Mouse (Mus musculus): ENCODE measurements around the gene Rcl1. TPM values are rescaled to one million over a fixed set of nuclear protein-coding genes. Genes with fewer than 3 reads are reported as not detected.

The Rcl1 gene
- polyA plus RNA-seq, 1 experiment from 2014 or later = 26.0 TPM

DNA sequence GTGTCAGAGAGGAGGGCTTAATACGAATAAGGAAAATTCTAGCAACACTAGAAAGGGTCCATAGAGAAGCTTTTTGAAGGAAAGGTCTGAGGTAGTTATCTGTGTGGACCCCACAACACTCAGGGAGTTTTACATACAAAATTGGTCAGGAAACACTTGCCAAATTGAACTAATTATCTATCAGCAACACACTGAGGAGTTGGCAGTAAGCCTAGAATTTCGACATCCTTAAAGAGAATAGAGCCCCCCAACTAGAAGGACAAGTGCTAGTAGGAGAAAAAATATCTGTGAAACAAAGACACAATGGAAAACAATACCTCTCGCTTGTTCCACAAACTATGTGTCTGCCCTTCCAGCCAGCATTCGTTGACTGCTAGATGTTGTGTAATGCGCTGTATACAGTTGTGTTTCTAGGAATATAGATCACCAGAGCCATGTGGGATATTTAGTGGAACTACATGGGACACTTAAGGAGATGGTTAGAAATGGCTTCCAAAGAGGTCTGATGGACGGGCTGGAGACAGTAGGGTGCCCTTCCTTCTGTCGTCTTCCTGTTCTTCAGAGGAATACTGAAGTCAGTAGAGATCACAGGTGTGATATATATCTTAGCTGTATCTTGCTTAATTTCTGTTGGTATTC is 63.5 kb downstream of the Rcl1 start:
- Histone ChIP-seq H3K4me1 (replicated peaks; ENCODE audit: control insufficient read depth, insufficient read depth) (no peaks in the 10 kb centered on the region), H3K9ac (ENCODE audit: low read length) (no peak overlapping the region), H3K4me3 (ENCODE audit: low read depth, low read length) (no peak overlapping the region), H3K36me3 (ENCODE audit: control insufficient read depth, insufficient read depth, low read length) (no peaks in the 10 kb centered on the region), H3K27ac (replicated peaks) (no peak overlapping the region), H3K9me3 (ENCODE audit: control insufficient read depth, low read length) (no peaks in the 10 kb centered on the region), H3K27me3 (ENCODE audit: control insufficient read depth, insufficient read depth, low read length) (no peaks in the 10 kb centered on the region), H3K4me2 (replicated peaks; ENCODE audit: low read depth) (no peak overlapping the region)
- no peak for DNase-seq (ENCODE audit: low spot score)
- no peak for TF ChIP-seq EP300 (optimal IDR thresholded peaks at IDR 0.05)
- TF ChIP-seq CTCF (IDR thresholded peaks at IDR 0.05; ENCODE audit: low read depth) = no peak
- 81% methylated on average over 7 of the region's 7 CpGs for WGBS
- no peak for ATAC-seq (ENCODE audit: low FRiP score, low TSS enrichment)

DNA sequence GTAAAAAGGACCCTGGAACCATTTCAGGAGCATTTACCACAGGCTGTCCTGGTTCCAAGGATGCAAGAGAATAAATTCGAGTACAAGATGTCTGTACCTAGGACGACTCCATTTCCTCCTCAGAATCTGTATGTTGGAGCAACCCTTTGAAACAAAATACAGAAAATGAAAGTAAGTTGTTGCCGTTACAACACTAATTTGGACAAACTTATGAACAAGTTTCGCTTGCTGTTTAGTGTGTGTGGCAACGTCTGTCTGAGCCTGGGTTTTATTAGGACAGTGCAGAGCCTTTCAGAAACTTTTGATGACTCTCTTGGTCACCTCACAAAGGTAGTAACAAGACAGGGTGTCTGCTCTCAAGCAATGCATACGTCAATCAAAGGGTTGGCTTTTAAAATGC is 66.8 kb downstream of the Rcl1 start:
- ATAC-seq (ENCODE audit: low FRiP score, low TSS enrichment) = no peak
- no peak overlapping the region for H3K9ac ChIP-seq (ENCODE audit: low read length)
- no peaks in the 10 kb centered on the region for H3K36me3 ChIP-seq (ENCODE audit: control insufficient read depth, insufficient read depth, low read length)
- no peak overlapping the region for H3K4me2 ChIP-seq (replicated peaks; ENCODE audit: low read depth)
- no peak overlapping the region for H3K4me3 ChIP-seq (ENCODE audit: low read depth, low read length)
- WGBS = 88% methylated on average over 6 of the region's 6 CpGs
- no peak for DNase-seq (ENCODE audit: low spot score)
- H3K4me1 ChIP-seq (replicated peaks; ENCODE audit: control insufficient read depth, insufficient read depth) = no peaks in the 10 kb centered on the region
- no peaks in the 10 kb centered on the region for H3K27me3 ChIP-seq (ENCODE audit: control insufficient read depth, insufficient read depth, low read length)
- TF ChIP-seq EP300 (optimal IDR thresholded peaks at IDR 0.05) = no peak
- TF ChIP-seq CTCF (IDR thresholded peaks at IDR 0.05; ENCODE audit: low read depth) = no peak
- H3K27ac ChIP-seq (replicated peaks) = no peak overlapping the region
- no peaks in the 10 kb centered on the region for H3K9me3 ChIP-seq (ENCODE audit: control insufficient read depth, low read length)

DNA sequence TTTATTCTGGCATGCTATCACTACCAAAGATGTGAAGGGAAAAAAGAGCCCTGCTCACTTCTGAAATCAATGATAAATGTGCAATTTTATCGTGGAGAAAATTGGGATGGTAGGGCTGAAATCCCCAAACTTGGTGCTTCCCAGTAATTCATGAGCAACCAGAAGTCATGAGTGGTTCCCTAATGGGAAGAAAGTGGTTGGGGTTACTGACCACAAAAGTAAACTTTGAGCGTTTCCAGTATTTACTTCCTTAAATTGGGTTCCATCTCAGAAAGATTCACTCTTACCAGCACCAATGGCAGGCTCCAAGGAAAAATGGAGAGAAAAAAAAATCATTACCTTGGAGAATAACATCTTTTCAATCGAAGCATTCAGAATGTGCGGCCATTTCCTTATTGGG is 79.2 kb downstream of the Rcl1 start:
- H3K4me1 ChIP-seq (replicated peaks; ENCODE audit: control insufficient read depth, insufficient read depth) = no peaks in the 10 kb centered on the region
- H3K9me3 ChIP-seq (ENCODE audit: control insufficient read depth, low read length) = no peaks in the 10 kb centered on the region
- H3K4me3 ChIP-seq (ENCODE audit: low read depth, low read length) = no peak overlapping the region
- DNase-seq (ENCODE audit: low spot score) = no peak
- H3K27ac ChIP-seq (replicated peaks) = no peak overlapping the region
- no peaks in the 10 kb centered on the region for H3K36me3 ChIP-seq (ENCODE audit: control insufficient read depth, insufficient read depth, low read length)
- no peak for ATAC-seq (ENCODE audit: low FRiP score, low TSS enrichment)
- TF ChIP-seq EP300 (optimal IDR thresholded peaks at IDR 0.05) = no peak
- TF ChIP-seq CTCF (IDR thresholded peaks at IDR 0.05; ENCODE audit: low read depth) = no peak
- H3K9ac ChIP-seq (ENCODE audit: low read length) = no peak overlapping the region
- no peaks in the 10 kb centered on the region for H3K27me3 ChIP-seq (ENCODE audit: control insufficient read depth, insufficient read depth, low read length)
- WGBS = 77% methylated on average over 4 of the region's 4 CpGs
- H3K4me2 ChIP-seq (replicated peaks; ENCODE audit: low read depth) = no peak overlapping the region

DNA sequence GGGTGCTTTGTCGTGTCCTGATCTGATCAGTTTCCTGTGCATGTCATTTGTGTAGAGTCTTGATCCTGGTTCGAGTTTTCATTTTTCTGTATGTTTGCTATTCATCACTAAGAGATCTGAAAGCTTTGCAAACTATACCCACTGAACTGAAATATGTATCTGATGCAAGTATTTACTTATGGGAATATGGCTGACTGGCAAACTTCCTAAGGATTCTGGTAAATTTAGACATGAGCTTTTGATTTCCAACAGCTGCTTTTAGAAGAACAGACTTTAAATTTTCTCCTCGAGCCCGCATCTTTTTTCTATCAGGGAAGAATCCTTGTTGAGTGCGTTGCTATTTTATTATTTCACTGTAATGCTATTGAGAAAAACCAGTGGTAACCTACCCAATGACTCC is 81.0 kb downstream of the Rcl1 start:
- TF ChIP-seq CTCF (IDR thresholded peaks at IDR 0.05; ENCODE audit: low read depth) (no peak), EP300 (optimal IDR thresholded peaks at IDR 0.05) (no peak)
- 60% methylated on average over 5 of the region's 5 CpGs for WGBS
- no peak overlapping the region for H3K4me3 ChIP-seq (ENCODE audit: low read depth, low read length)
- H3K27ac ChIP-seq (replicated peaks) = no peak overlapping the region
- ATAC-seq (ENCODE audit: low FRiP score, low TSS enrichment) (no peak), DNase-seq (ENCODE audit: low spot score) (no peak)
- H3K27me3 ChIP-seq (ENCODE audit: control insufficient read depth, insufficient read depth, low read length) = no peaks in the 10 kb centered on the region
- no peaks in the 10 kb centered on the region for H3K9me3 ChIP-seq (ENCODE audit: control insufficient read depth, low read length)
- H3K4me1 ChIP-seq (replicated peaks; ENCODE audit: control insufficient read depth, insufficient read depth) = no peaks in the 10 kb centered on the region
- no peaks in the 10 kb centered on the region for H3K36me3 ChIP-seq (ENCODE audit: control insufficient read depth, insufficient read depth, low read length)
- no peak overlapping the region for H3K9ac ChIP-seq (ENCODE audit: low read length)
- H3K4me2 ChIP-seq (replicated peaks; ENCODE audit: low read depth) = no peak overlapping the region

DNA sequence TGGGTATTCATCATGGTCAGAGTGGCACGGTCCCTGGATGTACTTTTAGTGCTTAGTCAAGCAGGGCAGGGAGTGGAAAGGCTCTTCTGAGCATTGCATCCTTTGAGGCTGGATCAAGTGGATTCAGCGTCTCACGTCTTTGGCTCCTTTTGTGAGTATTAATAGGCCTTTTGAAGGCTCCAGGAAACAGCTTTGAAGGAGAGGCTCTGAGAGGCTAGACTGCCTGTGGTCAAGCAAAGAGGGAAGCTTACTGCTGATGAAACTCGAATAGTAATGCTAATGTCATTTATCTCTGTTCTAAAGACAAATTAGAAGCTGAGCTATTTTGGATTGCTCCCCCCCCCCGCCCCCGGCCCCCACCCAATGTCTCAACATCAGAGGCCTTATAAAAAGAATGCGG is 83.9 kb downstream of the Rcl1 start:
- no peak for DNase-seq (ENCODE audit: low spot score)
- Histone ChIP-seq H3K36me3 (ENCODE audit: control insufficient read depth, insufficient read depth, low read length) (no peaks in the 10 kb centered on the region), H3K27ac (replicated peaks) (0 out of 2 replicates have a peak overlapping the region, but pooled peaks have one; percentile 35)

DNA sequence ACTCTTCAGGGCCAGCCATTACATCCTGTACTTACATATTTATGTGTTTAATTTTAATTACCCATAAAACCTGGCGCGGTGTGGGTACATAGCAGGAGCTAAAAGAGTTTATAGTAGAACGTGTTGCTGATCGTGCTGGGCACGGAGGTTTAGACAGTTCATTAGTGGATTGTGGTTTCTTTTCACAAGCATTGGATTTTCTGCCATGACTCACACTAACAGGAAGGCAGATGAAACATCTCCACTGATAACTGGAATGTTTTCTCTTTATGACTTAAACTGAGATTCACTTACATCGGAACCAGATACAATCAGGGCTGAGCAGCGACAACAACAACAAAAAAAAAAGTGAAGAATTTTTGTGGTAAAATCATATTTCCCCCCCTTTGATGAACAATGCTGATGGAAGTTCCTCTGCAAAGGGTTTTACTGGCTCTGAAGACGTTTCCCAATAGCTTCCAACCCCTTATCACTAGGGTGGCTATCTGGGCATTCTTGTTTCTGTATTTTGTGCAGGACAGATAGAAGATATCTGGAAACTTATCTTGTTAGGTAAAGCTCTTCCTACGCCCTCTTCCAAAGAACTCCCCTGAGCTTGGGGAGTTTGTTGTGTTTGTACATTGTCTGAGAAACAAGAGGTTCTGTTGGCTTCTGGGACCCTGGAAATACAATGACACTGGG is 84.5 kb downstream of the Rcl1 start:
- Histone ChIP-seq H3K9me3 (ENCODE audit: control insufficient read depth, low read length) (no peaks in the 10 kb centered on the region), H3K4me2 (replicated peaks; ENCODE audit: low read depth) (peak overlapping the region; percentile 17; the same call in 1 of the 2 replicates), H3K36me3 (ENCODE audit: control insufficient read depth, insufficient read depth, low read length) (no peaks in the 10 kb centered on the region), H3K4me1 (replicated peaks; ENCODE audit: control insufficient read depth, insufficient read depth) (no peaks in the 10 kb centered on the region), H3K9ac (ENCODE audit: low read length) (no peak overlapping the region), H3K27ac (replicated peaks) (no peak overlapping the region), H3K27me3 (ENCODE audit: control insufficient read depth, insufficient read depth, low read length) (no peaks in the 10 kb centered on the region), H3K4me3 (ENCODE audit: low read depth, low read length) (no peak overlapping the region)
- WGBS = 42% methylated on average over 9 of the region's 9 CpGs
- ATAC-seq (ENCODE audit: low FRiP score, low TSS enrichment) = no peak; the same call in 1 of the 2 replicates
- TF ChIP-seq EP300 (optimal IDR thresholded peaks at IDR 0.05) (no peak), CTCF (IDR thresholded peaks at IDR 0.05; ENCODE audit: low read depth) (no peak)
- no peak for DNase-seq (ENCODE audit: low spot score)

More for the DNA sequence above, 83.9 kb downstream of the Rcl1 start:
- ATAC-seq (ENCODE audit: low FRiP score, low TSS enrichment) = peak; percentile 29; the same call in 1 of the 2 replicates
- H3K4me3 ChIP-seq (ENCODE audit: low read depth, low read length) = no peak overlapping the region
- H3K9me3 ChIP-seq (ENCODE audit: control insufficient read depth, low read length) = no peaks in the 10 kb centered on the region
- H3K4me2 ChIP-seq (replicated peaks; ENCODE audit: low read depth) = peak overlapping the region; percentile 17; the same call in 1 of the 2 replicates
- WGBS = 45% methylated on average over 7 of the region's 7 CpGs
- no peak overlapping the region for H3K9ac ChIP-seq (ENCODE audit: low read length)
- TF ChIP-seq EP300 (optimal IDR thresholded peaks at IDR 0.05) = no peak
- no peak for TF ChIP-seq CTCF (IDR thresholded peaks at IDR 0.05; ENCODE audit: low read depth)
- H3K27me3 ChIP-seq (ENCODE audit: control insufficient read depth, insufficient read depth, low read length) = no peaks in the 10 kb centered on the region
- H3K4me1 ChIP-seq (replicated peaks; ENCODE audit: control insufficient read depth, insufficient read depth) = no peaks in the 10 kb centered on the region
